Mouse (Mus musculus) left cerebral cortex, postnatal 14 days (tissue): ENCODE measurements at regions not wholly inside any gene's neighbourhood (a gene's known extent, or its start where the extent isn't known, plus 50 kb on each side); places are given as distances from the start of the nearest gene placed in this dataset.

Experiments used
- DNase-seq, 2 experiments: peaks; one replicate each; pipeline ENCODE4 v3.0.0; 2021 to 2022; ENCODE audit warnings: low spot score in 2 of 2, mixed read lengths in 1 of 2
- intact Hi-C: fragments of 180-260 bp; cut with DNase I; formaldehyde crosslinking; loops from one replicate; pipeline ENCODE4 v1.15.1; 2025

- intact Hi-C loops: no loop called here
- peak in 1 of 2 experiments; percentile 3 for DNase-seq
Measured at GRCm38 (mm10) chr7:58093523-58093922, 562.4 kb upstream of the Atp10a start.

- intact Hi-C loops: no loop called here
- DNase-seq: no peak
Measured at GRCm38 (mm10) chr7:58078825-58079224, 569.0 kb upstream of the Gabra5 start.

GRCm38 (mm10) chr7:58032975-58033374 is 523.1 kb upstream of the Gabra5 start:
- DNase-seq: no peak
- intact Hi-C loops: no loop called here

- intact Hi-C loops: no loop called here
- peak in 1 of 2 experiments; percentile 23 for DNase-seq
Measured at GRCm38 (mm10) chr7:58032111-58032510, 522.3 kb upstream of the Gabra5 start.

- intact Hi-C loops: no loop called here
- DNase-seq: peak; percentile 18 to 34
Measured at GRCm38 (mm10) chr7:57992406-57993223, 482.8 kb upstream of the Gabra5 start.

- intact Hi-C loops: no loop called here
- no peak for DNase-seq
Measured at GRCm38 (mm10) chr7:57983192-57983591, 473.3 kb upstream of the Gabra5 start.

GRCm38 (mm10) chr7:57966216-57966615 is 456.4 kb upstream of the Gabra5 start:
- DNase-seq: no peak
- intact Hi-C loops: no loop called here

GRCm38 (mm10) chr7:57958871-57959270 is 449.0 kb upstream of the Gabra5 start:
- intact Hi-C loops: no loop called here

More at GRCm38 (mm10) chr7:57958871-57959270, 449.0 kb upstream of the Gabra5 start:
- DNase-seq: no peak
